Mouse (Mus musculus) heart, embryonic 11.5 days (tissue): ENCODE measurements around the gene Pqbp1. TPM values are rescaled to one million over a fixed set of nuclear protein-coding genes. Genes with fewer than 3 reads are reported as not detected.

Source experiments
- ATAC-seq: fragments of 200-750 bp; cut with Nextera tagmentation; replicated peaks from 2 replicates; pipeline ENCODE4 v1.8.0; 2017; ENCODE audit warnings: moderate library complexity; ENCODE audit not compliant: insufficient number of reproducible peaks, low FRiP score, low TSS enrichment
- H3K27ac ChIP-seq: fragments of 300-500 bp; sonication (generic); 2 replicates; pipeline ENCODE4 v1.5.1; 2014; ENCODE audit warnings: mild to moderate bottlenecking, low read depth, low read length
- H3K27me3 ChIP-seq: fragments of 300-500 bp; sonication (generic); 2 replicates; pipeline ENCODE4 v1.6.1; 2014; ENCODE audit warnings: mild to moderate bottlenecking, low read length, mixed read lengths; ENCODE audit not compliant: control insufficient read depth, insufficient read depth
- H3K36me3 ChIP-seq: fragments of 300-500 bp; sonication (generic); 2 replicates; pipeline ENCODE4 v1.6.1; 2014; ENCODE audit warnings: mild to moderate bottlenecking, low read length, moderate library complexity, mixed read lengths; ENCODE audit not compliant: control insufficient read depth, insufficient read depth
- H3K4me1 ChIP-seq: fragments of 300-500 bp; sonication (generic); 2 replicates; pipeline ENCODE4 v1.6.1; 2014; ENCODE audit warnings: low read length; ENCODE audit not compliant: control insufficient read depth, insufficient read depth
- H3K4me2 ChIP-seq: fragments of 300-500 bp; sonication (generic); 2 replicates; pipeline ENCODE4 v1.6.1; 2014; ENCODE audit warnings: mild to moderate bottlenecking, moderate library complexity
- H3K4me3 ChIP-seq: fragments of 300-500 bp; sonication (generic); 2 replicates; pipeline ENCODE4 v1.5.1; 2014; ENCODE audit warnings: low read depth, low read length
- H3K9ac ChIP-seq: fragments of 300-500 bp; sonication (generic); 2 replicates; pipeline ENCODE4 v1.6.1; 2014; ENCODE audit warnings: mild to moderate bottlenecking, low read depth, low read length, moderate library complexity
- H3K9me3 ChIP-seq: fragments of 300-500 bp; sonication (generic); replicated peaks from 2 replicates; pipeline ENCODE4 v1.6.1; 2016; ENCODE audit warnings: low read length; ENCODE audit not compliant: control insufficient read depth
- WGBS: fragments of 180-500 bp; shearing (Covaris S2); extraction: QIAGEN DNeasy Blood & Tissue Kit; methylation state at CpG from one replicate; pipeline ENCODE4 v1.1.7; 2014; ENCODE audit not compliant: insufficient replicate concordance; 5-methylcytosine and 5-hydroxymethylcytosine counted together
- polyA plus RNA-seq: library from polyadenylated mRNA; unstranded; fragments of >200 nt; fragmentation: Nextera tagmentation; extraction: Ambion mirVana; gene quantifications from 2 replicates; pipeline ENCODE4 v1.2.1, GENCODE M21; 2014

Gene Pqbp1
- polyA plus RNA-seq, 1 experiment from 2014 or later, result 88.2 TPM

GRCm38 (mm10) chrX:7867141-7867540 lies 31.9 kb downstream of the Pqbp1 start:
- no peak for ATAC-seq
- Histone ChIP-seq H3K9me3 (no peaks in the 10 kb centered on the region), H3K4me3 (no peak overlapping the region), H3K9ac (no peak overlapping the region), H3K4me1 (0 out of 2 replicates have a peak, but pooled peaks cover 2% of the 10 kb centered on the region), H3K27me3 (no peaks in the 10 kb centered on the region), H3K36me3 (no peaks in the 10 kb centered on the region), H3K4me2 (no peak overlapping the region), H3K27ac (no peak overlapping the region)
- 100% methylated on average over 1 of the region's 1 CpGs for WGBS

DNA sequence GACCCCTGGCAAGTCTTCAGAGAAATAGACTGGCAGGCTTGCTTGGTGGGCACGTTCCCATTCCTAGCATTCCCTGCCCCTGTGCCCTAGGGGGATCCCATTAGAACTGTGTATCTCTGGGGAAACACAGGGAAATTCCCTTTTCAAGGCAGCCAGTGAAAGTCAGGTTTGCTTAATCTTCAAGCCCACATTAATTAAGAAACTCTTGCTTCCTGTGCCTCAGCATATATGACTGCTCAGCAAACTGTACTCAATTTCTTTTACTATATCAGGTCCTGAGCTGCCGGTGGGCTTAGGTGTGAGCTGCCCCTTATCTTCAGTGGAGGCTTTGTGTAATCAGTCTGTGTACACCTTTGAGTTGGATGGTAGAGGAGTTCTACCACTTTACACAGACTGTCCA lies 33.3 kb downstream of the Pqbp1 start:
- H3K4me3 ChIP-seq, result no peak overlapping the region
- H3K36me3 ChIP-seq, result no peaks in the 10 kb centered on the region
- WGBS, result 53% methylated on average over 2 of the region's 2 CpGs
- ATAC-seq, result no peak
- no peak overlapping the region for H3K4me2 ChIP-seq
- 0 out of 2 replicates have a peak, but pooled peaks cover 2% of the 10 kb centered on the region for H3K4me1 ChIP-seq
- no peak overlapping the region for H3K9ac ChIP-seq
- H3K27me3 ChIP-seq, result no peaks in the 10 kb centered on the region
- H3K27ac ChIP-seq, result no peak overlapping the region
- H3K9me3 ChIP-seq, result no peaks in the 10 kb centered on the region

DNA sequence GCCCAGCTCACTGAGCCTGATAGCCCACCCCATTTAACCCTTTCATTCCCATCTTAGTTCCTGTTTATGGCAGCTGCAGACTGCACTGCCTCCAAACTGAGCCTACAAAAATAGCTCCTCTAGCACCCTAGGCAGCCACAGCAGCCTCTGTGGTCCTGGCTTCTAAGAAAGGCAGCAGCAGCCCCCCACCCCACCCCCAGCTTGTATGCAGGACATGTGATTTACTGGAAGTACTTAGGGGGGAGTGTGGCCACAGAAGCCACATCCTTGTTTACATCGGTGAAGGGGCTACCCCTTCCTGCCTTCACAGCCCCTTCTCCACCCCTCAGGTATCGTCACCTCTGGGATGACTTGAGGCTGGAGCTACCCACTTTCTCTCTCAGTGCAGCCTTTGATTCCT lies 33.7 kb downstream of the Pqbp1 start:
- Histone ChIP-seq H3K4me3 (no peak overlapping the region), H3K9me3 (no peaks in the 10 kb centered on the region), H3K4me2 (no peak overlapping the region), H3K27me3 (no peaks in the 10 kb centered on the region), H3K27ac (no peak overlapping the region), H3K4me1 (0 out of 2 replicates have a peak, but pooled peaks cover 2% of the 10 kb centered on the region), H3K9ac (no peak overlapping the region), H3K36me3 (no peaks in the 10 kb centered on the region)
- WGBS, result 73% methylated on average over 2 of the region's 2 CpGs
- ATAC-seq, result no peak

DNA sequence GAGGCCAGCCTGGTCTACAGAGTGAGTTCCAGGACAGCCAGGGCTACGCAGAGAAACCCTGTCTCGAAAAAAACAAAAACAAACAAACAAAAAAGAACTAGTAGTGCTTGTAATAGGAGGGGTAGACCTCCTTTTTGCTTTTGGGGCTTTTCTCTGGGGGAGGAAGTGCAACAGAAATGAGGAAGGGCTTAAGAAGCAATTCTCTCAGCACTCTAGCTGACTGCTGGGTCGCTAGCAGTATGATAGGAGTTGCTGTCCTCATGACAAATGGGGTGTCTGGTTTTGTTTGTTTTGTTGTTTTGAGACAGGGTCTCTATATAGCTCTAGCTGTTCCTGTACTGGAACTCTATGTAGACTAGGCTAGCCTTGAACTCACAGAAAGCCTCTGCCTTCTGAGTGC lies 34.5 kb downstream of the Pqbp1 start:
- Histone ChIP-seq H3K4me3 (no peak overlapping the region), H3K27ac (no peak overlapping the region), H3K9ac (no peak overlapping the region), H3K36me3 (no peaks in the 10 kb centered on the region), H3K27me3 (no peaks in the 10 kb centered on the region), H3K9me3 (no peaks in the 10 kb centered on the region), H3K4me1 (0 out of 2 replicates have a peak, but pooled peaks cover 2% of the 10 kb centered on the region), H3K4me2 (no peak overlapping the region)
- WGBS, result 74% methylated on average over 3 of the region's 3 CpGs
- ATAC-seq, result no peak

- no peak overlapping the region for H3K9ac ChIP-seq
These were observed 35.9 kb downstream of the Pqbp1 start for GRCm38 (mm10) chrX:7863181-7863580.

DNA sequence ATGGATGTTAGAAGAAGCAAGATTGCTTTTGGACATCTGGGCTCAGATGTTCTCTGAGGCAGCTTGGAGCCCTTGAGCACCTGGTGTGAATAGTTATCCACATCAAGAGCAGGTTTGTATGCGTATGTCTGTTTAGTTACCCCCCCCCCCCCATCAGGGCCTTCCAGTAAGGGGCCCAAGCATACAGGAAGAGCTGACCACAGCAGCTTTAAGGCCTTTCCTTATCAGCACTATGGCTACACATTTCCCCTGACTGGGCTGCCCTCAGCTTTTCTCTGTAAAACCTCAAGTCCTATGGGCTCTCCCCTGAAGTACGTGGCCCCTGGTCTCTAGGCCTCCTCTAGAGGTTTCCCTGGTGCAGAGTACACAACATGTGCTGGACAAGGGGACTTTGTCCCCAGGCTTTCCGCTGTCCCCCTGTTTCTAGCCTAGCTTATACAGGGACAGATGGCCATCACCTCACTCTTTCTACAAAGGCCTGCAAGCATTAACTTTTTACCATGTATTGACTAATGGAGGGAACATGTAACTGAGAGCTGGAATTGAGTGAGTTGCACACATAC lies 39.8 kb downstream of the Pqbp1 start:
- no peaks in the 10 kb centered on the region for H3K27me3 ChIP-seq
- WGBS, result 69% methylated on average over 3 of the region's 3 CpGs
- no peak overlapping the region for H3K4me3 ChIP-seq
- H3K27ac ChIP-seq, result no peak overlapping the region
- H3K4me1 ChIP-seq, result no peaks in the 10 kb centered on the region
- H3K9ac ChIP-seq, result no peak overlapping the region
- H3K4me2 ChIP-seq, result no peak overlapping the region
- no peak for ATAC-seq
- H3K36me3 ChIP-seq, result no peaks in the 10 kb centered on the region
- H3K9me3 ChIP-seq, result no peaks in the 10 kb centered on the region

More at GRCm38 (mm10) chrX:7863181-7863580, 35.9 kb downstream of the Pqbp1 start:
- no peak overlapping the region for H3K4me2 ChIP-seq
- WGBS, result 93% methylated on average over 1 of the region's 1 CpGs
- no peak for ATAC-seq
- no peaks in the 10 kb centered on the region for H3K9me3 ChIP-seq
- H3K27me3 ChIP-seq, result no peaks in the 10 kb centered on the region
- no peaks in the 10 kb centered on the region for H3K36me3 ChIP-seq
- H3K4me3 ChIP-seq, result no peak overlapping the region
- no peak overlapping the region for H3K27ac ChIP-seq
- 0 out of 2 replicates have a peak, but pooled peaks cover 2% of the 10 kb centered on the region for H3K4me1 ChIP-seq

GRCm38 (mm10) chrX:7854578-7854977 lies 44.5 kb downstream of the Pqbp1 start:
- ATAC-seq, result no peak
- Histone ChIP-seq H3K27me3 (no peaks in the 10 kb centered on the region), H3K36me3 (no peaks in the 10 kb centered on the region), H3K9ac (no peak overlapping the region), H3K4me3 (no peak overlapping the region), H3K27ac (no peak overlapping the region), H3K9me3 (no peaks in the 10 kb centered on the region), H3K4me2 (no peak overlapping the region), H3K4me1 (no peaks in the 10 kb centered on the region)
- WGBS, result 26% methylated on average over 2 of the region's 2 CpGs

GRCm38 (mm10) chrX:7847845-7848244 lies 51.2 kb downstream of the Pqbp1 start:
- Histone ChIP-seq H3K27me3 (no peaks in the 10 kb centered on the region), H3K4me2 (no peak overlapping the region), H3K4me3 (no peak overlapping the region), H3K9me3 (no peaks in the 10 kb centered on the region), H3K36me3 (no peaks in the 10 kb centered on the region), H3K9ac (no peak overlapping the region), H3K4me1 (no peaks in the 10 kb centered on the region), H3K27ac (no peak overlapping the region)
- 85% methylated on average over 2 of the region's 2 CpGs for WGBS
- no peak for ATAC-seq
